Mouse (Mus musculus) small intestine, adult 2 months (tissue): ENCODE results near the gene Terf2ip. TPM values are rescaled to one million over a fixed set of nuclear protein-coding genes. Genes with fewer than 3 reads are reported as not detected.
A peak's percentile ranks its signal among the peaks of the same experiment; 100 is the strongest.

Source experiments
- H3K27ac ChIP-seq: fragments of 200-500 bp; 2 replicates; pipeline ENCODE4 v1.5.1; 2012; ENCODE audit warnings: low read depth, low read length, control low read depth, inconsistent platforms; ENCODE audit not compliant: insufficient read depth
- H3K27me3 ChIP-seq: fragments of 200-500 bp; 2 replicates; pipeline ENCODE4 v1.6.1; 2012; ENCODE audit warnings: mild to moderate bottlenecking, moderate library complexity, low read length, inconsistent platforms; ENCODE audit not compliant: control insufficient read depth, insufficient read depth
- H3K36me3 ChIP-seq: fragments of 200-500 bp; 2 replicates; pipeline ENCODE4 v1.6.1; 2012; ENCODE audit warnings: mild to moderate bottlenecking, low read length, control low read depth, inconsistent platforms; ENCODE audit not compliant: control insufficient read depth, insufficient read depth
- H3K4me1 ChIP-seq: fragments of 200-500 bp; 2 replicates; pipeline ENCODE4 v1.6.1; 2012; ENCODE audit warnings: low read length, inconsistent platforms, mixed read lengths; ENCODE audit not compliant: control insufficient read depth, insufficient read depth, insufficient read length
- H3K4me3 ChIP-seq: fragments of 200-500 bp; 2 replicates; pipeline ENCODE4 v1.5.1; 2012; ENCODE audit warnings: low read depth, mild to moderate bottlenecking, control low read depth, inconsistent platforms, low read length, moderate library complexity
- CTCF ChIP-seq: fragments of 200-500 bp; IDR thresholded peaks from 2 replicates; pipeline ENCODE4 v1.5.1; 2012; ENCODE audit warnings: low read depth, mild to moderate bottlenecking, control low read depth, inconsistent platforms, low read length, moderate library complexity, mixed read lengths; ENCODE audit not compliant: insufficient replicate concordance, insufficient read length; ENCODE audit errors: extremely low read depth
- POLR2A ChIP-seq: fragments of 200-500 bp; IDR thresholded peaks from 2 replicates; pipeline ENCODE4 v1.6.1; 2012; ENCODE audit warnings: low read depth, mild to moderate bottlenecking, control low read depth, inconsistent platforms, low read length, moderate library complexity
- WGBS: fragments of 180-500 bp; shearing (Covaris S2); methylation state at CpG from one replicate; pipeline ENCODE4 v1.1.7; 2018; 5-methylcytosine and 5-hydroxymethylcytosine counted together
- polyA plus RNA-seq: library from polyadenylated mRNA; depleted of rRNA; stranded (reverse); fragments of >200 nt; gene quantifications from 2 replicates; pipeline ENCODE4 v1.2.3, GENCODE M21; 2012

Terf2ip gene
- polyA plus RNA-seq, 1 experiment = 6.8 TPM

DNA sequence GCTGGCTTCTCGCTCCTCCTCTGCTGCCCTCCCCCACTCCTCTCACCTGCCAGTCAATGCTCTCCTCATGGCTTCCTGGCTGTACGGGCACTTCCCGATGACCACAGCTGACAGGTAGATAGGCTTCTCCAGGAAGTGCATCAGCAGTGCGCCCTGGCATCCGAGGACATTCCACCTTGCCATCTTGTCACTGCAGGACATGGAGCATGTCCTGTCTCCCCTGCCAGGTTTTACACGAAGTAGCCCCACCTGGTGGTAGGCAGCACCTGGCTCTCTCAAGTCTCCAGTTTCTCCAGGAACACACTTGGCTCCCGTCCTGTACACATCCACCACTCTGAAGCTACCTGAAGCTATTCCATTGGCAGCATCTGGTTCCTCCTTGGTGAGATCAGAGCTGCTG lies 29.1 kb upstream of the Terf2ip start:
- peaks cover 13% of the 10 kb centered on the region for H3K36me3 ChIP-seq
- H3K4me3 ChIP-seq = no peak overlapping the region
- H3K27ac ChIP-seq = no peak overlapping the region
- no peaks in the 10 kb centered on the region for H3K27me3 ChIP-seq
- no peaks in the 10 kb centered on the region for H3K4me1 ChIP-seq
- TF ChIP-seq POLR2A (no peak), CTCF (peak; percentile 28; the same call in 1 of the 2 replicates)
- WGBS = 69% methylated on average over 7 of the region's 7 CpGs

DNA sequence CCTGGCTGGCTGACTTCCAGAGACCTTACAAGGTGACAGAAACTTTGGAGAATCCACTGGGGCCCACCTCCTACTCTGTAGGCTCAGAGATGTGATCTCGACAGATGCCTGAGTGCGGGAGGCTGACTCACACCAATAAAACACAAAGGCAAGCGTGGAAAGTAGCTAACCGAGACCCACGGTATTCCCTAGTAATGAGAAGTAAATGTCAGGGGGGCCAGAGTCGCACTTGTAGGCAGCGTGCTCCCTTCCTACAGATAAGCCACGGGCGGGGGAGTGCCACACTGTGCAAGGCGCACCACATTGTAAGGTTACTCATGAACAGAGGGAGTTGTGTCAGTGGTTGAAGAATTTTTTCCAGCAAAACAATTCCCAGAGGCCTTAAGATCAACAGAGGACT lies 26.7 kb upstream of the Terf2ip start:
- 84% methylated on average over 10 of the region's 10 CpGs for WGBS
- Histone ChIP-seq H3K27me3 (no peaks in the 10 kb centered on the region), H3K27ac (no peak overlapping the region), H3K36me3 (peaks cover 14% of the 10 kb centered on the region), H3K4me1 (no peaks in the 10 kb centered on the region), H3K4me3 (no peak overlapping the region)
- TF ChIP-seq POLR2A (no peak), CTCF (no peak)

- Histone ChIP-seq H3K4me3 (no peak overlapping the region), H3K27ac (no peak overlapping the region), H3K4me1 (no peaks in the 10 kb centered on the region), H3K36me3 (peaks cover 26% of the 10 kb centered on the region), H3K27me3 (no peaks in the 10 kb centered on the region)
- WGBS = 4% methylated on average over 7 of the region's 7 CpGs
- TF ChIP-seq CTCF = peak; percentile 87; the same call in 1 of the 2 replicates
- TF ChIP-seq POLR2A = no peak
Measured at GRCm38 (mm10) chr8:111989911-111990310, 21.3 kb upstream of the Terf2ip start.

GRCm38 (mm10) chr8:111991278-111991677 lies 19.9 kb upstream of the Terf2ip start:
- 41% methylated on average over 8 of the region's 8 CpGs for WGBS
- no peaks in the 10 kb centered on the region for H3K4me1 ChIP-seq
- TF ChIP-seq CTCF (no peak), POLR2A (no peak)
- no peak overlapping the region for H3K27ac ChIP-seq
- H3K27me3 ChIP-seq = no peaks in the 10 kb centered on the region
- peaks cover 32% of the 10 kb centered on the region for H3K36me3 ChIP-seq
- H3K4me3 ChIP-seq = no peak overlapping the region

GRCm38 (mm10) chr8:111992013-111992702 lies 19.0 kb upstream of the Terf2ip start, which contains the start of gene Adat1:
Adat1 (minus strand) TSS chr8:111992302.
- WGBS = 2% methylated on average over 33 of the region's 33 CpGs

DNA sequence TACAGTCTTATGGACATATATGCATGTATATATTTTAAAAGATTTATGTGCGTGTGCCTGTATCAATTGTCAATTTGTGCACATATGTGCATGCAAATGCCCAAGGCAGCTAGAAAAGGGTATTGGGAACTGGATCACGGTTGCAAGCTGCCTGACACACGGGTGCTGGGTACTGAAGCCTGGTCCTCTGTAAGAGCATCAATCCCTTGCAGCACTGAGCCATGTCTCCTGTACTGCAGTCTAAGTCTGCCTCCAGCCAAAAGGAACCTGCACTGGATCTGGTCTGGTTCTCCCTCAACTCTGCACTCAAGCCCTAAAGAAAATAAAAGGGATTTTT lies 18.5 kb upstream of the Terf2ip start:
- H3K4me3 ChIP-seq = no peak overlapping the region
- no peak for TF ChIP-seq POLR2A
- no peak for TF ChIP-seq CTCF

More at GRCm38 (mm10) chr8:111992013-111992702, 19.0 kb upstream of the Terf2ip start, which contains the start of gene Adat1:
- TF ChIP-seq POLR2A (peak; percentile 26; the same call in 1 of the 2 replicates), CTCF (no peak)
- Histone ChIP-seq H3K4me1 (no peaks in the 10 kb centered on the region), H3K4me3 (peak within 1 kb of the TSS; percentile 88), H3K27ac (no peak within 1 kb of the TSS), H3K27me3 (no peaks in the 10 kb centered on the region), H3K36me3 (peaks cover 37% of the 10 kb centered on the region)

DNA sequence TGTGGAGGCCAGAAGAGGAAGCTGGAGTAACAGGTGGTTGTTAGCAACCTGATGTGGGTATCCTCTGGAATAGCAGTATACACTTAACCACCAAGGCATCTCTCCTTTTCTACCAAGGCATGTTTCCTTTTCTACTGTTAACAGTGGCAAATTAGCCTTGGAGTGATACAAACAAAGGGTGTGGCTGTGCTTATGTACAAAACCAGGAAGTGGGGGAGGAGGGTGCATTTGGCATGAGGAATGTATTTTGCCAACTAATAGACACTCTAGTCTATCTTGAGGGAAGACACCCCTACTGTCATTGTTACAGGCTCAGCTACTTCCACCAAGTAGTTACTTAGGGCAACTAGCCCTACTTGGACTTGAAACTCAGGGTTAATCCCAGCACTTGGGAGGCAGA lies 6.4 kb upstream of the Terf2ip start:
- Histone ChIP-seq H3K27ac (no peak overlapping the region), H3K4me3 (no peak overlapping the region), H3K27me3 (no peaks in the 10 kb centered on the region), H3K4me1 (no peaks in the 10 kb centered on the region), H3K36me3 (peaks cover 56% of the 10 kb centered on the region)
- TF ChIP-seq CTCF (no peak), POLR2A (no peak)

More for the DNA sequence above, 18.5 kb upstream of the Terf2ip start:
- Histone ChIP-seq H3K27me3 (no peaks in the 10 kb centered on the region), H3K36me3 (peaks cover 40% of the 10 kb centered on the region), H3K4me1 (no peaks in the 10 kb centered on the region), H3K27ac (no peak overlapping the region)
- WGBS = 66% methylated on average over 3 of the region's 3 CpGs
